Mouse (Mus musculus) layer of hippocampus, postnatal 14 days (tissue): Measurements from ENCODE around the gene Rcbtb2. TPM values are rescaled to one million over a fixed set of nuclear protein-coding genes. Genes with fewer than 3 reads are reported as not detected.
"Not testable (repeated sequence)": the region's sequence is repeated elsewhere in the genome, so short reads cannot be mapped to it uniquely, and the experiment has no call there.

Experiments used
- DNase-seq, 2 experiments: peaks; one replicate each; pipeline ENCODE4 v3.0.0; 2021 to 2022; ENCODE audit warnings: low spot score in 2 of 2, mixed read lengths in 1 of 2
- total RNA-seq, 2 experiments: library from RNA; stranded (reverse); gene quantifications; 2 replicates each; pipeline ENCODE4 v1.2.3; 2021

Gene Rcbtb2
- total RNA-seq, 2 experiments from 2014 or later: 29.2 to 32.2 TPM

DNA sequence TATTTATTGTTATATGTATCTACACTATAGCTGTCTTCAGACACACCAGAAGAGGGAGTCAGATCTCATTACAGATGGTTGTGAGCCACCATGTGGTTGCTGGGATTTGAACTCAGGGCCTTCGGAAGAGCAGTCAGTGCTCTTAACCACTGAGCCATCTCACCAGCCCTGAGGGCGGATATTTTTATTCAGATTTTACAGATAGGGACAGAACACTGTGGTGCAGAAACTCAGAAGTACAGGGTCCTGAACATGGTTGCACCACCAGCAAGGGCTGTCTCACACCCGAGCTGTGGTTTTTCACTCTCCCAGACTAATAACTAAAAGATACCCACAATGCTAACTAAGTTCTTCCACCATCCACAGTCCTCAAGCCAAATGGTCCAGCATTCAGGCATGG is 7.9 kb upstream of the Rcbtb2 start:
- not testable (repeated sequence) for DNase-seq

GRCm38 (mm10) chr14:73116301-73116700 is 6.5 kb upstream of the Rcbtb2 start:
- DNase-seq: no peak

GRCm38 (mm10) chr14:73116938-73117337 is 5.9 kb upstream of the Rcbtb2 start:
- DNase-seq: no peak

DNA sequence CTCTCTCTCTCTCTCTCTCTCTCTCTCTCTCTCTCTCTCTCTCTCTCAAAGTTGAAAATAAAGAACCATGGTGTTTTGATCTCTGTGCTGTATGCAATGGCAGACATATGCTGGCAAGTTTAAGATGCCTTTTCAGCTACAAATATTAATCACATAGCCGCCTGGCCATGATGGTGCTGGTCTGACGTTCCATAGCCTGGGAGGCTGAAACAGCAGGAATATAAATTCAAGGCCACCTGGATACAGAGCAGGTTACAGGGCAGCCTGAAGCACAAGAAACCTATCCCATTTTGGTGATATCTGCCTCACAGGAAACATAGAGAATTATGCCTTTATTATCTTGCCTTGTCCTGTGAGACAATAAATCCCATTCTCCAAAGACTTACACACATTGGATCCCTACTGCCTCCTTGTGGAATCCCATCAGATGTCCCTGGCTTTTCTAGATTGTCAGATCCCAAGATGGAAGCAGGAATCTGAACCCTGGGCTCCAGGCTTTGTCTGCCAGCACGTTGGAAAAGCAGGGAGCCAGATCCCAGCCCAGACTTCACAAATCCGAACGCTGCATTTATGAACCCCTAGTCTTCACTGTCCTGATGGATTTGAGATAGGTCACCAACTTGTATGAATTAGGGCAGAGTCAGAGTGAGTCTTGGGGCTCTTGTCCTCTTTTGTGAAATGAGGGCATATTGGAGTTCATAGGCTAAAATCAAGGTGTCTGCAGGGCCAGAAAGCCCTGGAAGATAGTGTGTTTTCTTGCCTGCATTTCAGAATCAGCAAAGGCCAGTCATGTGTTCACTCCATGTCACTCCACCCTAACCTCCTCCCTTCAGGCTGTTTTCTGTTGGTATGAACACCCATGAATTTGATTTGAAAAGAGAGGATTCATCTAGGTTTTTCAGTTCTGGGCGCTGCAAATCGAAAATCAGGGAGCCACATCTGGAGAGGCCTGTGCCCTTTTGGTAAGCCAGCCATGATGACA is 5.1 kb upstream of the Rcbtb2 start:
- no peak for DNase-seq

DNA sequence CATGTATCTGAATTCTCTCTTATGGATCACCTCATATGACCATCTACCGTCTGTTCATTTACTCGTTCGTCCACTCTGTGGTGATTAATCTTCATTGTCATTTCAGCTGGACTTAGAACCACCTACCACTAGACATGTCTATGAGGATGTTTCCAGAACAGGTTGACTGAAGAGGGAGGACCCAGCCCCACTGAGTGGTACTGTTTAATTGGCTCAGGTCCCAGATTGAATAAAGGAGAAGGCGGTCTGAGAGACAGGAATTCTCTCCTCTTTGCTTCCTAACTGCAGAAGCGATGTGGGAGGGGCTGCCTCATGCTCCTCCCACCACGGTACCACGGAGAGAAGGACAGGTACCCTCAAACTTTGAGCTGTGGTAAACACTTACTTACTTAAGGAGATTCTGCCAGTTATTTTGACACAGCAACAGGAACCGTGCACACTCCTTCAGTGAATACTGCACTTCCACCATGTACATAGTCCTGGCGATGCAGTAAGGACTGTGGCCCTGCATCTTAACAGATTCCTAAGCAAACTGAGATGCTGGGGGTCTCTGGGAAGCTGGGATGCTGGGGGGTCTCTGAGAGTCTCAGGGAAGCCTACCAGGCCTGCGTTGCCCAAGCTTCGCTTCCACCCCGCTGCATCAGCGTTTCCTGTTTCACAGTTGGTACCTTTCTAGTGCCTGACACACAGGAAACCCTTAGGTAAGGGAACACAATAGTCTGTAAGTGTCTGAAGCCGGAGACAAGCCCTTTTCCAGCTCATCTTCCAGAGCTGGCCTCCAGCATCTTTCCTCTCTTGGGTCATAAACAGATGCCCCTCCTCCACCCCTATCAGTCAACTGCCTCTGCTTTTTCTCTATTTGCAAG is 4.1 kb upstream of the Rcbtb2 start:
- DNase-seq: no peak

DNA sequence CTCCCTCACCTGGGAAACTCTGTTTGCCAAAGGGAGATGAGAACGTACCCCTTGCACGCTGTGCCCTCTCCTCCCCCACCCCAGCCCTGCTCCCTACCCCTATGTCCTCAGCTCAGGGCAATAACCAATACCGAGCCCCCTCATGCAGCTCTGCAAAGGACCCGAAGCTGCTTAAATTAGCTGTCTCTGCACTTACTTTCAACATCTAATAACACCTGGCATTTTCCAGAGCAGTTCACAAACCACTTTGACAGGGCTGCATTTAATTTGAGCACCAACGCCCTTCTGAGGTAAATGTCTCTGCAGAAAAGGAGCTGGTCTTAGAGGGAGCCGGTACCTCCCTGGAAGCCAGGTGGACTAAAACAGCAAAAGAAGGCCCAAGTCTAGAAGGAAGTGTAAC is 3.4 kb upstream of the Rcbtb2 start:
- no peak for DNase-seq

DNA sequence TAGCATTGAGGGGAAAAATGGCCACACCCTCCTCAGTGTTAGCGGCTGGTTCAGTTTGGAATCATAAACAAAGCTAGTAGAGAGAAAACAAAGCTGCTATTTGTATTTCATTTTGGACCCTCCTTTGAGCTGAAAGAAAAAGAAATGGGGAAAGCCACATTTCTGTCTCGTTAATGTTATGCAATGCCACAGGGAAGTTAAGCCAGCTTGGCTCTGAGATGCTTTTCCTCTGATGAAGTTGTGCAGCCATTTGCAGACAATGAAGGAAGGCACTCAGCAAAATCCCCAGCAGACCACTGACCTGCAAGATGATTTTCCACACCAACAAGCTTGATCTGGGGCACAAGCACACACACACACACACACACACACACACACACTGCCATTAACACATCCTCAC is 2.9 kb upstream of the Rcbtb2 start:
- no peak for DNase-seq

- DNase-seq: no peak
These were observed 470 bp upstream of the Rcbtb2 start for GRCm38 (mm10) chr14:73122211-73122922.

GRCm38 (mm10) chr14:73123381-73123780 is 544 bp downstream of the Rcbtb2 start:
- DNase-seq: no peak

DNA sequence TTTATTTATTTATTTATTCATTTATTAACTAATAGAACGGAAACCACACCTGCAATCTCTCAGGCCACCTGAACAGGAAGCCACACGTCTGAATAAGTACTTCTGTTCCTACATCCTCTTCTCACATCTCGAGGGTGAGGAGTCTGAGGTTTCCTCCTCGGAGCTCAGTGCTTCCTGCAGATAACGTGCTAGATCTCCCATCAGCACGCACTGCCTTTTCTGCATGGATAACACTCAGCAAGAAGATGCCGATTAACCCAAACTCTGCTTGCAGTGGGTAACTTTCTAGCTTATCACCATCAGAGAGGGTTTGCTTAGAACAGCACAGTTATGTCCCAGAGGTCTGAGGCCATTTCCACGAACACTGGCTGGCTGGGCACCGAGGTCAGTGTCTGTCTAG is 949 bp downstream of the Rcbtb2 start:
- DNase-seq: no peak

DNA sequence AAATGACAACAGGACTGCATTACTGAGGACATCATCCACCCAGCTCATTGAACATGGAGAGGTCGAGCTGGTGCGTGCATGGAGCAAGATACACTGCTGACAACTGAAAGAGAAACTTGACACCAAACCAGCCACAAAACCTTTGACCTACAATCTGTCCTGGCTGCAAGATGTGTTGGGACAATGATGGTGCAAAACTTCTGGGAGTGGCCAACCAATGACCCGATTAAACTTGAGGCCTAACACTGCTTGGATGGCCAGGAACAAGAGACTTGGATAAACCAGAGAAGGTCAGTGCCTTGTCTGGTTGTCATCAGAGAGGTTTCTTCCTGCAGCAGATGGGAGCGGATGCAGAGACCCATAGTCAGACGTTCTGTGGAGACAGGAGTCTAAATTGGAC is 7.7 kb downstream of the Rcbtb2 start:
- no peak for DNase-seq

GRCm38 (mm10) chr14:73131856-73132410 is 9.1 kb downstream of the Rcbtb2 start:
- no peak for DNase-seq

GRCm38 (mm10) chr14:73132731-73133130 is 9.9 kb downstream of the Rcbtb2 start:
- DNase-seq: no peak

- no peak for DNase-seq
These were observed 14.4 kb downstream of the Rcbtb2 start for GRCm38 (mm10) chr14:73137234-73137633.

DNA sequence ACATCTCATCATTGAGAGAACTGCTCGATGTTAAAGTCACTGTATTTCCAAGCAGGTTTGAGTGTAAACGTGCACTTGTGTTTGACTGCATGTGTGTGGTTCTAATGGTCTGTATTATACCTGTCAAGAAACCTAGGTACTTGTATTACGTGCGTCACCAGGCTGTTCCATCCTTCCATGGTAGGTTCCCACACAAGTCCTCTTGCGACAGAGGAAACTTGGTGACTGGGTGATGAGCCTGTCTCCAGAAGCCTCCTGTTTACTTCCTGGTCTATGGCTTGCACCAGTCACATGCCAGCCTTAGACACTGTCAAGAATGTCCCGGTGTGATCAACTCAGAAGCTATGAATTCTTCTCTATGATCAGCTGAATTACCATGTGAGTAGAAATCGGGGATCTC is 15.6 kb downstream of the Rcbtb2 start:
- no peak for DNase-seq

GRCm38 (mm10) chr14:73139866-73140265 is 17.0 kb downstream of the Rcbtb2 start:
- no peak for DNase-seq

DNA sequence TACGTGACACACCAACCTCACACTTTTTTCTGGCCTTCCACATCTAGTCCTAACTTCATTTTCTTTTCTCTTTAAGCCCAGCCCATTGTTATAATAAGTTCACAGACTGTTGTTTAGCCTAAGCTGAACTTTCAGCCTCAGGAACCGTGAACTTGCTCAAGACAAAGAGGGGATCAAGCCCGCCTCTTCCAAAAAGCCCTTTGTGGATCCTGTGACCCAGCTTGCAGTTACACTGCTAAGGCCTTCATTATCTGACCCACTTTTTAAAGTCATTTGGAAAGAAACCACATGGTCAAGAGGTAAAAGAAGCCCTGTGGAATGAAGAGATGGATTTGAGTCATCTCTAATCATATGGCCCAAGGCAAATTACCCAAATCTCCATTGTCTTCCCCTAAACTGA is 19.0 kb downstream of the Rcbtb2 start:
- DNase-seq: no peak

DNA sequence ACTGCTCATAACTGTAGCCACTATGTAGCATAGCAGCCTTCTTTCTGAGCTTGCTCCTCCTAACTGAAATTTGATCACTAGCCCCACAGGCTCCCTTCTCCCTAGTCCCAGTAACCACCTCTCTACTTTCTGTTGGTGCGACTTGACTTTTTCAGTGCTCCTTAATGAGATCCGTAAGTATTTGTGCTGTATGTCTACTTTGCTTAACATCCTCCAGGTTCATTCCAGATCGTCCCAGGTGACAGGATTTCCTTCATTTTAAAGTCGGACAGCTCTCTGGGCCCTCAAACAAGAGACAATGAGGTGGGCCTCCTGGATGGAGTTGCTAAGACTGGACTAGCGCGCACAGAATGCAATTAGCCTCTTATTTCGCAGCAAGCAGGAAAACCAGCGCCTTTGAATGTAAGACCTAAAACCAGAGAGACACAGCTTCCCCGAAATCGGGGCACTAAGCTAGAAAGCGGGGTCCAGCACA is 19.6 kb downstream of the Rcbtb2 start:
- peak; percentile 13 to 58 for DNase-seq

- DNase-seq: peak; percentile 79 to 85
These were observed 20.3 kb downstream of the Rcbtb2 start for GRCm38 (mm10) chr14:73142896-73143709.
